22 mouse cellular contexts compared by ENCODE assay signal in genomic region chr1:153539739-153540333, GRCm38 (mm10). TPM values are rescaled to one million over a fixed set of nuclear protein-coding genes. Genes with fewer than 3 reads are reported as not detected.
DNase-seq lines count a peak whose midpoint lies in the region; ATAC-seq lines count a peak whose summit lies in the region.
"Had no signal": no experiment of that assay in that cellular context is flagged by ENCODE, and none has a peak within 500 bp of the region (broad histone marks: within the 10 kb centered on the region; RNA-seq: fewer than 3 reads in every experiment).

No protein-coding gene starts in this region.

- H3K4me1 ChIP-seq in forebrain, embryonic 12.5 days = peaks cover 35% of the 10 kb centered on the region
- H3K4me1 ChIP-seq in forebrain, embryonic 14.5 days (ENCODE audit: control insufficient read depth, insufficient read depth, low read length) = no peaks in the 10 kb centered on the region
- H3K4me1 ChIP-seq in hindbrain, embryonic 14.5 days (replicated peaks; ENCODE audit: control insufficient read depth, insufficient read depth, low read length) = no peaks in the 10 kb centered on the region; the same call in 1 of the 2 replicates
- 0 out of 2 replicates have a peak, but pooled peaks cover 6% of the 10 kb centered on the region for H3K4me1 ChIP-seq in midbrain, embryonic 14.5 days (ENCODE audit: control insufficient read depth, insufficient read depth, low read length)
- peaks cover 12% of the 10 kb centered on the region for H3K4me1 ChIP-seq in heart, embryonic 11.5 days (ENCODE audit: control insufficient read depth, insufficient read depth, low read length)
- H3K4me1 ChIP-seq: embryonic facial prominence, embryonic 15.5 days; limb, embryonic 15.5 days had no signal

- H3K27ac ChIP-seq in forebrain, embryonic 12.5 days = 0 out of 2 replicates have a peak overlapping the region, but pooled peaks have one; percentile 32
- no peak overlapping the region for H3K27ac ChIP-seq in forebrain, embryonic 14.5 days (ENCODE audit: low read depth, low read length)
- peak overlapping the region; percentile 52 for H3K27ac ChIP-seq in hindbrain, embryonic 14.5 days
- H3K27ac ChIP-seq in midbrain, embryonic 14.5 days (replicated peaks; ENCODE audit: low read depth, low read length) = peak overlapping the region; percentile 46
- no peak overlapping the region for H3K27ac ChIP-seq in heart, embryonic 11.5 days (ENCODE audit: low read depth, low read length)
- H3K27ac ChIP-seq: embryonic facial prominence, embryonic 15.5 days; gastrocnemius, adult 2 months; heart, embryonic 15.5 days; limb, embryonic 15.5 days had no signal

- 37% methylated on average over 9 of the region's 9 CpGs for WGBS in forebrain, embryonic 12.5 days
- WGBS in forebrain, embryonic 14.5 days = 27% methylated on average over 9 of the region's 9 CpGs
- WGBS in hindbrain, embryonic 14.5 days = 30% methylated on average over 9 of the region's 9 CpGs
- WGBS in midbrain, embryonic 14.5 days = 15% methylated on average over 9 of the region's 9 CpGs
- WGBS in heart, embryonic 11.5 days (ENCODE audit: insufficient replicate concordance) = 78% methylated on average over 9 of the region's 9 CpGs

- no peaks in the 10 kb centered on the region for H3K27me3 ChIP-seq in forebrain, embryonic 12.5 days
- H3K27me3 ChIP-seq in forebrain, embryonic 14.5 days (replicated peaks; ENCODE audit: control insufficient read depth, insufficient read depth, low read length) = no peaks in the 10 kb centered on the region
- H3K27me3 ChIP-seq in hindbrain, embryonic 14.5 days (ENCODE audit: control insufficient read depth, insufficient read depth, low read length) = no peaks in the 10 kb centered on the region
- H3K27me3 ChIP-seq in midbrain, embryonic 14.5 days (ENCODE audit: control insufficient read depth, insufficient read depth, low read length) = no peaks in the 10 kb centered on the region
- no peaks in the 10 kb centered on the region for H3K27me3 ChIP-seq in heart, embryonic 11.5 days (ENCODE audit: control insufficient read depth, insufficient read depth, low read length)
- H3K27me3 ChIP-seq: embryonic facial prominence, embryonic 15.5 days; heart, embryonic 15.5 days; limb, embryonic 15.5 days; Patski had no signal

- no peak for DNase-seq in forebrain, embryonic 14.5 days (ENCODE audit: low spot score)
- no peak for DNase-seq in hindbrain, embryonic 14.5 days (ENCODE audit: low spot score)
- DNase-seq in midbrain, embryonic 14.5 days = peak; percentile 40
- DNase-seq in gastrocnemius, adult 18-20 months (ENCODE audit: low spot score) = no peak
- DNase-seq in retina, embryonic 14.5 days (ENCODE audit: low spot score) = no peak
- DNase-seq: adrenal gland, postnatal 14 days; B cell, adult 2 months; cerebellum, adult 8-10 months; gastrocnemius, adult 2 months; heart, adult 11 months; kidney, adult 18-20 months; layer of hippocampus, adult 9-11 months; lung, postnatal 14 days; right cerebral cortex, postnatal 4 days had no signal

- no peaks in the 10 kb centered on the region for H3K9me3 ChIP-seq in forebrain, embryonic 12.5 days
- H3K9me3 ChIP-seq in forebrain, embryonic 14.5 days (replicated peaks; ENCODE audit: control insufficient read depth, low read length) = no peaks in the 10 kb centered on the region
- H3K9me3 ChIP-seq in hindbrain, embryonic 14.5 days (ENCODE audit: control insufficient read depth, low read length) = no peaks in the 10 kb centered on the region
- no peaks in the 10 kb centered on the region for H3K9me3 ChIP-seq in midbrain, embryonic 14.5 days (ENCODE audit: control insufficient read depth, low read length)
- H3K9me3 ChIP-seq in heart, embryonic 11.5 days (replicated peaks; ENCODE audit: control insufficient read depth, low read length) = no peaks in the 10 kb centered on the region
- H3K9me3 ChIP-seq: embryonic facial prominence, embryonic 15.5 days; heart, embryonic 15.5 days; limb, embryonic 15.5 days had no signal

- no peak overlapping the region; the same call in 1 of the 2 replicates for H3K4me2 ChIP-seq in forebrain, embryonic 12.5 days
- H3K4me2 ChIP-seq in forebrain, embryonic 14.5 days (ENCODE audit: low read length) = no peak overlapping the region
- H3K4me2 ChIP-seq in hindbrain, embryonic 14.5 days (replicated peaks) = no peak overlapping the region
- no peak overlapping the region for H3K4me2 ChIP-seq in midbrain, embryonic 14.5 days (ENCODE audit: low read length)
- no peak overlapping the region for H3K4me2 ChIP-seq in heart, embryonic 11.5 days
- H3K4me2 ChIP-seq: embryonic facial prominence, embryonic 15.5 days; heart, embryonic 15.5 days; limb, embryonic 15.5 days had no signal

- no peak for ATAC-seq in forebrain, embryonic 12.5 days (ENCODE audit: low FRiP score)
- ATAC-seq in forebrain, embryonic 14.5 days = no peak
- peak; percentile 64; the same call in 1 of the 2 replicates for ATAC-seq in hindbrain, embryonic 14.5 days (ENCODE audit: low FRiP score)
- ATAC-seq in midbrain, embryonic 14.5 days (ENCODE audit: low FRiP score, low TSS enrichment) = no peak
- no peak for ATAC-seq in heart, embryonic 11.5 days (replicated peaks; ENCODE audit: insufficient number of reproducible peaks, low FRiP score, low TSS enrichment)
- ATAC-seq: activated CD4-positive, CD25-positive, alpha-beta regulatory T cell, adult 4 months; forebrain, embryonic 16.5 days; Patski had no signal

- no peak overlapping the region for H3K4me3 ChIP-seq in forebrain, embryonic 12.5 days (replicated peaks)
- H3K4me3 ChIP-seq in forebrain, embryonic 14.5 days (ENCODE audit: low read depth, low read length) = no peak overlapping the region
- no peak overlapping the region for H3K4me3 ChIP-seq in hindbrain, embryonic 14.5 days (replicated peaks; ENCODE audit: low read length)
- no peak overlapping the region for H3K4me3 ChIP-seq in midbrain, embryonic 14.5 days (replicated peaks; ENCODE audit: low read depth, low read length)
- no peak overlapping the region for H3K4me3 ChIP-seq in heart, embryonic 11.5 days (ENCODE audit: low read depth, low read length)
- H3K4me3 ChIP-seq: embryonic facial prominence, embryonic 15.5 days; gastrocnemius, adult 2 months; heart, embryonic 15.5 days; limb, embryonic 15.5 days had no signal

- no peaks in the 10 kb centered on the region for H3K36me3 ChIP-seq in forebrain, embryonic 12.5 days (replicated peaks)
- H3K36me3 ChIP-seq in forebrain, embryonic 14.5 days (ENCODE audit: control insufficient read depth, insufficient read depth, low read length) = no peaks in the 10 kb centered on the region
- H3K36me3 ChIP-seq in hindbrain, embryonic 14.5 days (replicated peaks; ENCODE audit: control insufficient read depth, insufficient read depth) = no peaks in the 10 kb centered on the region
- H3K36me3 ChIP-seq in midbrain, embryonic 14.5 days (ENCODE audit: control insufficient read depth, insufficient read depth, low read length) = no peaks in the 10 kb centered on the region
- H3K36me3 ChIP-seq in heart, embryonic 11.5 days (ENCODE audit: control insufficient read depth, insufficient read depth, low read length) = no peaks in the 10 kb centered on the region
- H3K36me3 ChIP-seq: embryonic facial prominence, embryonic 15.5 days; heart, embryonic 15.5 days had no signal

- H3K9ac ChIP-seq in forebrain, embryonic 12.5 days = no peak overlapping the region
- no peak overlapping the region for H3K9ac ChIP-seq in forebrain, embryonic 14.5 days (ENCODE audit: low read length)
- H3K9ac ChIP-seq in hindbrain, embryonic 14.5 days = no peak overlapping the region
- H3K9ac ChIP-seq in midbrain, embryonic 14.5 days (replicated peaks; ENCODE audit: low read length) = no peak overlapping the region
- H3K9ac ChIP-seq in heart, embryonic 11.5 days (ENCODE audit: low read depth, low read length) = no peak overlapping the region
- H3K9ac ChIP-seq: embryonic facial prominence, embryonic 15.5 days; heart, embryonic 15.5 days; limb, embryonic 15.5 days had no signal

RNA-seq across cellular contexts. Expression of gene Npl, which starts 10.0 kb away (rescaled TPM):
- 10.9 and 11.1 TPM in 2 replicates for polyA plus RNA-seq in forebrain, embryonic 12.5 days (2016; fragmentation: Nextera tagmentation; extraction: Ambion mirVana)
- 9.8 and 10.1 TPM in 2 replicates for polyA plus RNA-seq in forebrain, embryonic 14.5 days (2014; fragmentation: Nextera tagmentation; extraction: Ambion mirVana)
- 15.8 and 16.8 TPM in 2 replicates for polyA plus RNA-seq in hindbrain, embryonic 14.5 days (2014; fragmentation: Nextera tagmentation; extraction: Ambion mirVana)
- polyA plus RNA-seq in midbrain, embryonic 14.5 days (2014; fragmentation: Nextera tagmentation; extraction: Ambion mirVana) = 12.4 and 13.4 TPM in 2 replicates
- polyA plus RNA-seq in heart, embryonic 11.5 days (2014; fragmentation: Nextera tagmentation; extraction: Ambion mirVana) = 6.3 and 7.2 TPM in 2 replicates
- 1 to 10 TPM; 2.2 to 2.4 TPM for total RNA-seq in gastrocnemius, adult 18-20 months (2021)
- polyA plus RNA-seq: activated CD4-positive, CD25-positive, alpha-beta regulatory T cell, adult 4 months had no signal

RNA-seq across cellular contexts. Expression of gene Dhx9, which starts 52.4 kb away (rescaled TPM):
- polyA plus RNA-seq in forebrain, embryonic 12.5 days (2016; fragmentation: Nextera tagmentation; extraction: Ambion mirVana) = 51.1 and 58.9 TPM in 2 replicates
- polyA plus RNA-seq in forebrain, embryonic 14.5 days (2014; fragmentation: Nextera tagmentation; extraction: Ambion mirVana) = 32.9 and 42.0 TPM in 2 replicates
- polyA plus RNA-seq in hindbrain, embryonic 14.5 days (2014; fragmentation: Nextera tagmentation; extraction: Ambion mirVana) = 23.7 and 26.2 TPM in 2 replicates
- polyA plus RNA-seq in midbrain, embryonic 14.5 days (2014; fragmentation: Nextera tagmentation; extraction: Ambion mirVana) = 36.8 and 43.2 TPM in 2 replicates
- 17.7 and 21.2 TPM in 2 replicates for polyA plus RNA-seq in heart, embryonic 11.5 days (2014; fragmentation: Nextera tagmentation; extraction: Ambion mirVana)
- total RNA-seq in gastrocnemius, adult 18-20 months (2021) = 10 to 100 TPM; 21.4 to 24.4 TPM

Comparison
In these comparisons a context has a peak if more than half of its experiments do, and no peak if none do; other contexts are left out.
1. H3K27ac ChIP-seq: peak in forebrain, embryonic 12.5 days (single experiment), hindbrain, embryonic 14.5 days (single experiment) and midbrain, embryonic 14.5 days (single experiment); none in forebrain, embryonic 14.5 days (single experiment) and heart, embryonic 11.5 days (single experiment).